Mouse (Mus musculus): ENCODE measurements around the gene Dgke. TPM values are rescaled to one million over a fixed set of nuclear protein-coding genes. Genes with fewer than 3 reads are reported as not detected.
"Not testable (repeated sequence)": the region's sequence is repeated elsewhere in the genome, so short reads cannot be mapped to it uniquely, and the experiment has no call there.

Dgke gene
- polyA plus RNA-seq, 1 experiment: 12.8 TPM

- Histone ChIP-seq H3K9ac (ENCODE audit: low read depth, poor library complexity, severe bottlenecking) (no peak overlapping the region), H3K9me3 (replicated peaks; ENCODE audit: control insufficient read depth, insufficient read depth, low read length, poor library complexity, severe bottlenecking) (no peaks in the 10 kb centered on the region), H3K27ac (ENCODE audit: insufficient read depth, low read length) (no peak overlapping the region), H3K4me1 (ENCODE audit: control insufficient read depth, insufficient read depth, low read length) (no peaks in the 10 kb centered on the region), H3K27me3 (ENCODE audit: control insufficient read depth, insufficient read depth, low read length, poor library complexity, severe bottlenecking) (no peaks in the 10 kb centered on the region), H3K36me3 (ENCODE audit: control insufficient read depth, insufficient read depth, low read length, poor library complexity, severe bottlenecking) (no peaks in the 10 kb centered on the region), H3K4me3 (ENCODE audit: low read depth, low read length) (no peak overlapping the region)
- no peak for TF ChIP-seq EP300 (IDR thresholded peaks at IDR 0.05; ENCODE audit: insufficient read depth, low read depth, low read length)
- TF ChIP-seq POLR2A (IDR thresholded peaks at IDR 0.05; ENCODE audit: insufficient read depth, low read length): no peak
- peak; percentile 53 for TF ChIP-seq CTCF (IDR thresholded peaks at IDR 0.05; ENCODE audit: low read depth, low read length)
These were observed 22.1 kb upstream of the Dgke start for GRCm38 (mm10) chr11:89088754-89089153.

- Histone ChIP-seq H3K4me3 (ENCODE audit: low read depth, low read length) (no peak overlapping the region), H3K27ac (ENCODE audit: insufficient read depth, low read length) (no peak overlapping the region), H3K9ac (ENCODE audit: low read depth, poor library complexity, severe bottlenecking) (no peak overlapping the region), H3K36me3 (ENCODE audit: control insufficient read depth, insufficient read depth, low read length, poor library complexity, severe bottlenecking) (no peaks in the 10 kb centered on the region), H3K9me3 (replicated peaks; ENCODE audit: control insufficient read depth, insufficient read depth, low read length, poor library complexity, severe bottlenecking) (no peaks in the 10 kb centered on the region), H3K27me3 (ENCODE audit: control insufficient read depth, insufficient read depth, low read length, poor library complexity, severe bottlenecking) (no peaks in the 10 kb centered on the region), H3K4me1 (ENCODE audit: control insufficient read depth, insufficient read depth, low read length) (no peaks in the 10 kb centered on the region)
- no peak for TF ChIP-seq EP300 (IDR thresholded peaks at IDR 0.05; ENCODE audit: insufficient read depth, low read depth, low read length)
- no peak for TF ChIP-seq POLR2A (IDR thresholded peaks at IDR 0.05; ENCODE audit: insufficient read depth, low read length)
- TF ChIP-seq CTCF (IDR thresholded peaks at IDR 0.05; ENCODE audit: low read depth, low read length): no peak
These were observed 19.7 kb upstream of the Dgke start for GRCm38 (mm10) chr11:89086208-89086809.

DNA sequence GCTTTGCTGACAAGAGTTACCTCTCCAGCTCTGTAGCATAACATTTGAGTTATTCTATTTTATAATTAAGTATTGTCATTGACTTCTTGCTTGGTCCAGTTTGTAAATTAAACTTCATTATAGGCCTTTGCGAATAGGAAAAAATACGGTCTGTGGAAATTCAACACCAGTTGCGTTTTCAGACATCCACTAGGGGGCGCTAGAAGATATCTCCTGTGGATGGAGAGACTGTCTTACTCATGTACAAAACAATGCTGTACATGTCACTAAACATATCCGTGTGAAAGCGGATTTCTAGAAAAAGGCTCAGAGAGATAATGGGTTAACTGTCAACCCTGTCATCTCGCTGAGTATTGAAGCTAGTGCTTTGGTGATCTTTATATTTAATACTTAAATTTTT lies 18.0 kb upstream of the Dgke start:
- Histone ChIP-seq H3K4me3 (ENCODE audit: low read depth, low read length) (no peak overlapping the region), H3K9ac (ENCODE audit: low read depth, poor library complexity, severe bottlenecking) (no peak overlapping the region), H3K27ac (ENCODE audit: insufficient read depth, low read length) (no peak overlapping the region), H3K36me3 (ENCODE audit: control insufficient read depth, insufficient read depth, low read length, poor library complexity, severe bottlenecking) (no peaks in the 10 kb centered on the region), H3K4me1 (ENCODE audit: control insufficient read depth, insufficient read depth, low read length) (no peaks in the 10 kb centered on the region), H3K9me3 (replicated peaks; ENCODE audit: control insufficient read depth, insufficient read depth, low read length, poor library complexity, severe bottlenecking) (no peaks in the 10 kb centered on the region), H3K27me3 (ENCODE audit: control insufficient read depth, insufficient read depth, low read length, poor library complexity, severe bottlenecking) (no peaks in the 10 kb centered on the region)
- TF ChIP-seq EP300 (IDR thresholded peaks at IDR 0.05; ENCODE audit: insufficient read depth, low read depth, low read length): no peak
- TF ChIP-seq POLR2A (IDR thresholded peaks at IDR 0.05; ENCODE audit: insufficient read depth, low read length): no peak
- TF ChIP-seq CTCF (IDR thresholded peaks at IDR 0.05; ENCODE audit: low read depth, low read length): no peak

DNA sequence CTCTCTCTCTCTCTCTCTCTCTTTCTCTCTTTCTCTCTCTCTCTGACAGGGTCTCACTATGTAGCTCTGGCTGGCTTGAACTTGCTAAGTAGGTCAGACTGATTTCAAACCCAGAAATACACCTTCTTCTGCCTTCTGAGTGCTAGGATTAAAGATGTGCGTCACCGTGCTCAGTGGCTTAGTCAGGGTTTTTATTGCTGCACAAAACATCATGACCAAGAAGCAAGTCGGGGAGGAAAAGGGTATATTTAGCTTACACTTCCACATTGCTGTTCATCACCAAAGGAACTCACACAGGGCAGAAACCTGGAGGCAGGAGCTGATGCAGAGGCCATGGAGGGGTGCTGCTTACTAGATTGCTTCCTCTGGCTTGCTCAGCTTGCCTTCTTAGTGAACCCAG lies 16.0 kb upstream of the Dgke start:
- H3K36me3 ChIP-seq (ENCODE audit: control insufficient read depth, insufficient read depth, low read length, poor library complexity, severe bottlenecking); H3K27ac ChIP-seq (ENCODE audit: insufficient read depth, low read length); H3K4me3 ChIP-seq (ENCODE audit: low read depth, low read length); H3K4me1 ChIP-seq (ENCODE audit: control insufficient read depth, insufficient read depth, low read length); H3K9me3 ChIP-seq (replicated peaks; ENCODE audit: control insufficient read depth, insufficient read depth, low read length, poor library complexity, severe bottlenecking); H3K27me3 ChIP-seq (ENCODE audit: control insufficient read depth, insufficient read depth, low read length, poor library complexity, severe bottlenecking); H3K9ac ChIP-seq (ENCODE audit: low read depth, poor library complexity, severe bottlenecking): not testable (repeated sequence)

- H3K27me3 ChIP-seq (ENCODE audit: control insufficient read depth, insufficient read depth, low read length, poor library complexity, severe bottlenecking); H3K36me3 ChIP-seq (ENCODE audit: control insufficient read depth, insufficient read depth, low read length, poor library complexity, severe bottlenecking): not testable (repeated sequence)
These were observed 15.3 kb upstream of the Dgke start for GRCm38 (mm10) chr11:89081906-89082305.

GRCm38 (mm10) chr11:89078996-89079680 lies 12.5 kb upstream of the Dgke start:
- TF ChIP-seq CTCF (IDR thresholded peaks at IDR 0.05; ENCODE audit: low read depth, low read length) (no peak), POLR2A (IDR thresholded peaks at IDR 0.05; ENCODE audit: insufficient read depth, low read length) (no peak), EP300 (IDR thresholded peaks at IDR 0.05; ENCODE audit: insufficient read depth, low read depth, low read length) (no peak)
- Histone ChIP-seq H3K4me3 (ENCODE audit: low read depth, low read length) (no peak overlapping the region), H3K9ac (ENCODE audit: low read depth, poor library complexity, severe bottlenecking) (no peak overlapping the region), H3K4me1 (ENCODE audit: control insufficient read depth, insufficient read depth, low read length) (no peaks in the 10 kb centered on the region), H3K36me3 (ENCODE audit: control insufficient read depth, insufficient read depth, low read length, poor library complexity, severe bottlenecking) (no peaks in the 10 kb centered on the region), H3K27me3 (ENCODE audit: control insufficient read depth, insufficient read depth, low read length, poor library complexity, severe bottlenecking) (no peaks in the 10 kb centered on the region), H3K27ac (ENCODE audit: insufficient read depth, low read length) (no peak overlapping the region), H3K9me3 (replicated peaks; ENCODE audit: control insufficient read depth, insufficient read depth, low read length, poor library complexity, severe bottlenecking) (no peaks in the 10 kb centered on the region)

More at GRCm38 (mm10) chr11:89081906-89082305, 15.3 kb upstream of the Dgke start:
- H3K9ac ChIP-seq (ENCODE audit: low read depth, poor library complexity, severe bottlenecking); H3K4me3 ChIP-seq (ENCODE audit: low read depth, low read length); H3K9me3 ChIP-seq (replicated peaks; ENCODE audit: control insufficient read depth, insufficient read depth, low read length, poor library complexity, severe bottlenecking); H3K27ac ChIP-seq (ENCODE audit: insufficient read depth, low read length); H3K4me1 ChIP-seq (ENCODE audit: control insufficient read depth, insufficient read depth, low read length): not testable (repeated sequence)
